8 mouse cellular contexts compared by ENCODE assay signal in genomic region chr11:73019147-73019795, GRCm38 (mm10). TPM values are rescaled to one million over a fixed set of nuclear protein-coding genes. Genes with fewer than 3 reads are reported as not detected.
DNase-seq lines count a peak whose midpoint lies in the region; ATAC-seq and TF ChIP-seq lines count a peak whose summit lies in the region.

No protein-coding gene starts in this region.

- no peak for TF ChIP-seq CTCF in layer of hippocampus, adult 2 months (conservative IDR thresholded peaks at IDR 0.05)

- ATAC-seq in heart, embryonic 13.5 days (ENCODE audit: extremely low read depth, insufficient number of reproducible peaks, low FRiP score, low TSS enrichment), result peak; percentile 6; the same call in 1 of the 2 replicates
- ATAC-seq in neutrophil, adult 5-6 weeks (ENCODE audit: extremely low read depth, insufficient number of reproducible peaks, low FRiP score, poor library complexity, severe bottlenecking), result peak; percentile 59

- peak overlapping the region; percentile 74 for H3K4me3 ChIP-seq in heart, embryonic 13.5 days
- H3K4me3 ChIP-seq in layer of hippocampus, adult 2 months, result peak overlapping the region; percentile 96

- 1% methylated on average over 46 of the region's 46 CpGs for WGBS in heart, embryonic 13.5 days

- H3K4me2 ChIP-seq in heart, embryonic 13.5 days, result peak overlapping the region; percentile 100

- H3K9me3 ChIP-seq in heart, embryonic 13.5 days, result no peaks in the 10 kb centered on the region

- H3K9ac ChIP-seq in heart, embryonic 13.5 days, result peak overlapping the region; percentile 84

- peaks cover 36% of the 10 kb centered on the region for H3K4me1 ChIP-seq in heart, embryonic 13.5 days

- H3K36me3 ChIP-seq in heart, embryonic 13.5 days, result no peaks in the 10 kb centered on the region

- H3K27ac ChIP-seq in heart, embryonic 13.5 days (replicated peaks), result no peak overlapping the region
- H3K27ac ChIP-seq in layer of hippocampus, adult 2 months, result peak overlapping the region; percentile 98

- peaks cover 58% of the 10 kb centered on the region for H3K27me3 ChIP-seq in heart, embryonic 13.5 days (replicated peaks)

- peak; percentile 85 for DNase-seq in A20 (ENCODE audit: low read depth, low spot score)
- DNase-seq in NIH3T3 (ENCODE audit: low read depth), result peak; percentile 20
- DNase-seq in cerebellum, postnatal 36 days, result peak; percentile 59 to 63
- peak; percentile 79 to 81 for DNase-seq in layer of hippocampus, adult 2 months (ENCODE audit: low spot score in 2 of 2)
- peak; percentile 78 to 87 for DNase-seq in lung, adult 18-20 months
- DNase-seq in thymus, postnatal 4 days, result peak; percentile 93

RNA-seq across cellular contexts. Expression of gene Camkk1, which starts 0.5 kb away (rescaled TPM):
- polyA plus RNA-seq in heart, embryonic 13.5 days (2015; fragmentation: Nextera tagmentation; extraction: Ambion mirVana), result 2.2 and 3.0 TPM in 2 replicates
- total RNA-seq in layer of hippocampus, adult 2 months (2021), result 100 to 1,000 TPM; 173 to 177 TPM
- total RNA-seq in neutrophil, adult 5-6 weeks (2017), result 5.1 and 6.3 TPM in 2 replicates

RNA-seq across cellular contexts. Expression of gene P2rx1, which starts 20.4 kb away (rescaled TPM):
- polyA plus RNA-seq in heart, embryonic 13.5 days (2015; fragmentation: Nextera tagmentation; extraction: Ambion mirVana), result 2.1 and 2.3 TPM in 2 replicates
- under 1 TPM; 0.15 to 0.44 TPM for total RNA-seq in layer of hippocampus, adult 2 months (2021)
- 2.4 and 2.6 TPM in 2 replicates for total RNA-seq in neutrophil, adult 5-6 weeks (2017)

RNA-seq across cellular contexts. Expression of gene Ncbp3, which starts 28.3 kb away (rescaled TPM):
- polyA plus RNA-seq in heart, embryonic 13.5 days (2015; fragmentation: Nextera tagmentation; extraction: Ambion mirVana), result 9.9 TPM in 2 replicates
- total RNA-seq in layer of hippocampus, adult 2 months (2021), result 10 to 100 TPM; 10.6 to 11.8 TPM
- 17.4 and 18.7 TPM in 2 replicates for total RNA-seq in neutrophil, adult 5-6 weeks (2017)

RNA-seq across cellular contexts. Expression of gene Atp2a3, which starts 58.3 kb away (rescaled TPM):
- 3.9 and 4.0 TPM in 2 replicates for polyA plus RNA-seq in heart, embryonic 13.5 days (2015; fragmentation: Nextera tagmentation; extraction: Ambion mirVana)
- total RNA-seq in layer of hippocampus, adult 2 months (2021), result 1 to 10 TPM; 5.4 to 6.2 TPM
- 240 and 251 TPM in 2 replicates for total RNA-seq in neutrophil, adult 5-6 weeks (2017)

Comparison
In these comparisons a context has a peak if more than half of its experiments do, and no peak if none do; other contexts are left out.
1. DNase-seq: peak in every context shown above with its lines; median percentile 93 in thymus, postnatal 4 days; 85 in A20; 82 in lung, adult 18-20 months; 80 in layer of hippocampus, adult 2 months; 61 in cerebellum, postnatal 36 days; 20 in NIH3T3.
2. RNA of gene Camkk1, which starts 0.5 kb away (total RNA-seq): 173 to 177 TPM in layer of hippocampus, adult 2 months; 5.1 to 6.3 TPM in neutrophil, adult 5-6 weeks; every median in the first group is over 10 times any median in the second.